Mouse (Mus musculus): ENCODE results near the gene Fmn2.
A peak's percentile ranks its signal among the peaks of the same experiment; 100 is the strongest.

Fmn2 gene

GRCm38 (mm10) chr1:174659459-174660223 is 158.0 kb downstream of the Fmn2 start:
- no peak for DNase-seq (ENCODE audit: low spot score in 2 of 2)

- DNase-seq (ENCODE audit: low spot score in 2 of 2) = no peak
Observed at GRCm38 (mm10) chr1:174665116-174665515, 163.5 kb downstream of the Fmn2 start.

- DNase-seq (ENCODE audit: low spot score in 2 of 2) = no peak
Observed at GRCm38 (mm10) chr1:174669132-174669531, 167.5 kb downstream of the Fmn2 start.

- DNase-seq (ENCODE audit: low spot score in 2 of 2) = no peak
Observed at GRCm38 (mm10) chr1:174670846-174671245, 169.2 kb downstream of the Fmn2 start.

GRCm38 (mm10) chr1:174674586-174674985 is 173.0 kb downstream of the Fmn2 start:
- DNase-seq (ENCODE audit: low spot score in 2 of 2) = peak in 1 of 2 experiments; percentile 10

GRCm38 (mm10) chr1:174675316-174675715 is 173.7 kb downstream of the Fmn2 start:
- no peak for DNase-seq (ENCODE audit: low spot score in 2 of 2)

- DNase-seq (ENCODE audit: low spot score in 2 of 2) = no peak
Observed at GRCm38 (mm10) chr1:174676187-174676586, 174.6 kb downstream of the Fmn2 start.

GRCm38 (mm10) chr1:174677211-174677610 is 175.6 kb downstream of the Fmn2 start:
- no peak for DNase-seq (ENCODE audit: low spot score in 2 of 2)

GRCm38 (mm10) chr1:174689301-174689700 is 187.7 kb downstream of the Fmn2 start:
- no peak for DNase-seq (ENCODE audit: low spot score in 2 of 2)

- no peak for DNase-seq (ENCODE audit: low spot score in 2 of 2)
Observed at GRCm38 (mm10) chr1:174700871-174701270, 199.2 kb downstream of the Fmn2 start.

- no peak for DNase-seq (ENCODE audit: low spot score in 2 of 2)
Observed at GRCm38 (mm10) chr1:174701835-174702234, 200.2 kb downstream of the Fmn2 start.

- DNase-seq (ENCODE audit: low spot score in 2 of 2) = no peak
Observed at GRCm38 (mm10) chr1:174703909-174704308, 202.3 kb downstream of the Fmn2 start.

GRCm38 (mm10) chr1:174719729-174720458 is 218.3 kb downstream of the Fmn2 start:
- DNase-seq (ENCODE audit: low spot score in 2 of 2) = no peak

- no peak for DNase-seq (ENCODE audit: low spot score in 2 of 2)
Observed at GRCm38 (mm10) chr1:174728771-174729170, 227.1 kb downstream of the Fmn2 start.

GRCm38 (mm10) chr1:174732715-174733114 is 231.1 kb downstream of the Fmn2 start:
- no peak for DNase-seq (ENCODE audit: low spot score in 2 of 2)

- DNase-seq (ENCODE audit: low spot score in 2 of 2) = no peak
Observed at GRCm38 (mm10) chr1:174738958-174739357, 237.3 kb downstream of the Fmn2 start.

GRCm38 (mm10) chr1:174742667-174743066 is 241.0 kb downstream of the Fmn2 start:
- no peak for DNase-seq (ENCODE audit: low spot score in 2 of 2)

GRCm38 (mm10) chr1:174748520-174748919 is 246.9 kb downstream of the Fmn2 start:
- DNase-seq (ENCODE audit: low spot score in 2 of 2) = no peak

GRCm38 (mm10) chr1:174750893-174751461 is 249.4 kb downstream of the Fmn2 start:
- DNase-seq (ENCODE audit: low spot score in 2 of 2) = no peak

GRCm38 (mm10) chr1:174759354-174759753 is 257.7 kb downstream of the Fmn2 start:
- DNase-seq (ENCODE audit: low spot score in 2 of 2) = no peak

- DNase-seq (ENCODE audit: low spot score in 2 of 2) = no peak
Observed at GRCm38 (mm10) chr1:174765757-174766156, 264.1 kb downstream of the Fmn2 start.

GRCm38 (mm10) chr1:174766852-174767251 is 265.2 kb downstream of the Fmn2 start:
- DNase-seq (ENCODE audit: low spot score in 2 of 2) = no peak

GRCm38 (mm10) chr1:174771871-174772281 is 270.3 kb downstream of the Fmn2 start:
- no peak for DNase-seq (ENCODE audit: low spot score in 2 of 2)
